29 mouse cellular contexts compared by ENCODE assay signal in genomic region chr14:111008172-111008571, GRCm38 (mm10).
DNase-seq lines count a peak whose midpoint lies in the region; ATAC-seq lines count a peak whose summit lies in the region.
"Had no signal": no experiment of that assay in that cellular context is flagged by ENCODE, and none has a peak within 500 bp of the region (broad histone marks: within the 10 kb centered on the region; RNA-seq: fewer than 3 reads in every experiment).

No protein-coding gene starts in this region.

- H3K27ac ChIP-seq in hindbrain, embryonic 11.5 days (ENCODE audit: low read depth, low read length), result no peak overlapping the region
- H3K27ac ChIP-seq in hindbrain, embryonic 10.5 days, result no peak overlapping the region
- H3K27ac ChIP-seq in neural tube, embryonic 12.5 days, result no peak overlapping the region
- H3K27ac ChIP-seq in neural tube, embryonic 13.5 days (replicated peaks), result no peak overlapping the region
- no peak overlapping the region for H3K27ac ChIP-seq in heart, embryonic 12.5 days (ENCODE audit: poor library complexity, severe bottlenecking)
- H3K27ac ChIP-seq: forebrain, embryonic 13.5 days; gastrocnemius, adult 2 months; heart, embryonic 15.5 days; limb, embryonic 10.5 days; liver, embryonic 15.5 days; lung, embryonic 15.5 days had no signal

- no peaks in the 10 kb centered on the region for H3K4me1 ChIP-seq in hindbrain, embryonic 11.5 days (replicated peaks; ENCODE audit: control insufficient read depth, insufficient read depth, low read length)
- H3K4me1 ChIP-seq in hindbrain, embryonic 10.5 days (replicated peaks), result no peaks in the 10 kb centered on the region
- H3K4me1 ChIP-seq in neural tube, embryonic 12.5 days, result no peaks in the 10 kb centered on the region
- no peaks in the 10 kb centered on the region for H3K4me1 ChIP-seq in neural tube, embryonic 13.5 days (replicated peaks)
- H3K4me1 ChIP-seq in heart, embryonic 12.5 days (replicated peaks), result no peaks in the 10 kb centered on the region
- H3K4me1 ChIP-seq: forebrain, embryonic 13.5 days; heart, embryonic 15.5 days; limb, embryonic 10.5 days; liver, embryonic 15.5 days; lung, embryonic 15.5 days; megakaryocyte, embryonic 14.5 days had no signal

- no peak for DNase-seq in hindbrain, embryonic 11.5 days (ENCODE audit: low spot score)
- no peak for DNase-seq in hindbrain, embryonic 10.5 days (ENCODE audit: low spot score)
- no peak for DNase-seq in neural tube, embryonic 10.5 days (ENCODE audit: extremely low spot score, low spot score)
- DNase-seq in heart, postnatal 25 days (ENCODE audit: low spot score), result no peak
- DNase-seq: B cell, adult 2 months; cerebellum, adult 18-20 months; cerebellum, postnatal 25 days; gastrocnemius, adult 2 months; heart, postnatal 4 days; kidney, adult 18-20 months; kidney, postnatal 14 days; liver; lung, postnatal 36 days; right cerebral cortex, adult 18-20 months; right cerebral cortex, postnatal 4 days; thymus, postnatal 14 days had no signal

- H3K27me3 ChIP-seq in hindbrain, embryonic 11.5 days (ENCODE audit: control insufficient read depth, insufficient read depth, low read length), result no peaks in the 10 kb centered on the region
- H3K27me3 ChIP-seq in hindbrain, embryonic 10.5 days (ENCODE audit: insufficient read depth, poor library complexity, severe bottlenecking), result no peaks in the 10 kb centered on the region
- H3K27me3 ChIP-seq in neural tube, embryonic 12.5 days (replicated peaks), result no peaks in the 10 kb centered on the region
- no peaks in the 10 kb centered on the region for H3K27me3 ChIP-seq in neural tube, embryonic 13.5 days
- H3K27me3 ChIP-seq in heart, embryonic 12.5 days (replicated peaks), result no peaks in the 10 kb centered on the region
- H3K27me3 ChIP-seq: CH12.LX; forebrain, embryonic 13.5 days; heart, embryonic 15.5 days; liver, embryonic 15.5 days; lung, embryonic 15.5 days; megakaryocyte, embryonic 14.5 days; Patski had no signal

- intact Hi-C loops in heart, postnatal 25 days (cut with DNase I), result no loop called here

- 66% methylated on average over 5 of the region's 5 CpGs for WGBS in hindbrain, embryonic 11.5 days
- WGBS in hindbrain, embryonic 10.5 days, result 65% methylated on average over 5 of the region's 5 CpGs
- WGBS in neural tube, embryonic 12.5 days, result 39% methylated on average over 5 of the region's 5 CpGs
- WGBS in neural tube, embryonic 13.5 days, result 28% methylated on average over 5 of the region's 5 CpGs
- WGBS in heart, embryonic 12.5 days, result 63% methylated on average over 5 of the region's 5 CpGs

- ATAC-seq in hindbrain, embryonic 11.5 days (ENCODE audit: low FRiP score), result 0 out of 2 replicates have a peak, but pooled peaks have one; percentile 57
- ATAC-seq in neural tube, embryonic 12.5 days (ENCODE audit: low FRiP score, low read depth), result peak; percentile 56; the same call in 1 of the 2 replicates
- peak; percentile 71 for ATAC-seq in neural tube, embryonic 13.5 days (ENCODE audit: low read depth)
- ATAC-seq in heart, embryonic 12.5 days (ENCODE audit: insufficient number of reproducible peaks, low FRiP score), result no peak
- ATAC-seq: forebrain, embryonic 13.5 days; inflammation-experienced regulatory T-cells, adult 6 months; Patski had no signal

- H3K36me3 ChIP-seq in hindbrain, embryonic 11.5 days (ENCODE audit: control insufficient read depth, insufficient read depth, low read length), result no peaks in the 10 kb centered on the region
- H3K36me3 ChIP-seq in hindbrain, embryonic 10.5 days, result no peaks in the 10 kb centered on the region
- H3K36me3 ChIP-seq in neural tube, embryonic 12.5 days, result no peaks in the 10 kb centered on the region
- H3K36me3 ChIP-seq in neural tube, embryonic 13.5 days, result no peaks in the 10 kb centered on the region
- H3K36me3 ChIP-seq in heart, embryonic 12.5 days, result no peaks in the 10 kb centered on the region
- H3K36me3 ChIP-seq: G1E; heart, embryonic 15.5 days; limb, embryonic 10.5 days; liver, embryonic 15.5 days; lung, embryonic 15.5 days had no signal

- H3K9me3 ChIP-seq in hindbrain, embryonic 11.5 days (ENCODE audit: control insufficient read depth, low read length), result no peaks in the 10 kb centered on the region
- peaks cover 13% of the 10 kb centered on the region for H3K9me3 ChIP-seq in hindbrain, embryonic 10.5 days
- peaks cover 4% of the 10 kb centered on the region; the same call in 1 of the 2 replicates for H3K9me3 ChIP-seq in neural tube, embryonic 12.5 days
- H3K9me3 ChIP-seq in neural tube, embryonic 13.5 days, result peaks cover 10% of the 10 kb centered on the region
- H3K9me3 ChIP-seq in heart, embryonic 12.5 days (replicated peaks), result peaks cover 13% of the 10 kb centered on the region
- H3K9me3 ChIP-seq: heart, embryonic 15.5 days; limb, embryonic 10.5 days; liver, embryonic 15.5 days had no signal

- no peak overlapping the region for H3K4me3 ChIP-seq in hindbrain, embryonic 11.5 days (ENCODE audit: low read depth, low read length)
- no peak overlapping the region for H3K4me3 ChIP-seq in hindbrain, embryonic 10.5 days
- H3K4me3 ChIP-seq in neural tube, embryonic 12.5 days, result no peak overlapping the region
- no peak overlapping the region for H3K4me3 ChIP-seq in neural tube, embryonic 13.5 days
- H3K4me3 ChIP-seq in heart, embryonic 12.5 days, result no peak overlapping the region
- H3K4me3 ChIP-seq: forebrain, embryonic 13.5 days; gastrocnemius, adult 2 months; heart, embryonic 15.5 days; limb, embryonic 10.5 days; liver, embryonic 15.5 days; lung, embryonic 15.5 days; megakaryocyte, embryonic 14.5 days had no signal

- no peak overlapping the region for H3K9ac ChIP-seq in hindbrain, embryonic 11.5 days (ENCODE audit: low read depth, low read length)
- H3K9ac ChIP-seq in neural tube, embryonic 12.5 days, result no peak overlapping the region
- H3K9ac ChIP-seq in neural tube, embryonic 13.5 days, result no peak overlapping the region
- H3K9ac ChIP-seq in heart, embryonic 12.5 days, result no peak overlapping the region
- H3K9ac ChIP-seq: forebrain, embryonic 13.5 days; heart, embryonic 15.5 days; liver, embryonic 15.5 days; lung, embryonic 15.5 days had no signal

- no peak overlapping the region for H3K4me2 ChIP-seq in hindbrain, embryonic 11.5 days (replicated peaks; ENCODE audit: low read depth, low read length)
- H3K4me2 ChIP-seq in neural tube, embryonic 12.5 days (replicated peaks), result no peak overlapping the region
- H3K4me2 ChIP-seq in neural tube, embryonic 13.5 days, result no peak overlapping the region
- no peak overlapping the region for H3K4me2 ChIP-seq in heart, embryonic 12.5 days
- H3K4me2 ChIP-seq: forebrain, embryonic 13.5 days; heart, embryonic 15.5 days; liver, embryonic 15.5 days; lung, embryonic 15.5 days had no signal
